Mouse (Mus musculus) forebrain, embryonic 14.5 days (tissue): ENCODE measurements around the gene Fbxo42. TPM values are rescaled to one million over a fixed set of nuclear protein-coding genes. Genes with fewer than 3 reads are reported as not detected.

Experiments
- ATAC-seq: fragments of 200-750 bp; cut with Nextera tagmentation; 2 replicates; pipeline ENCODE4 v1.8.0; 2017; ENCODE audit warnings: mild to moderate bottlenecking, moderate library complexity
- DNase-seq: peaks from one replicate; pipeline ENCODE4 v3.0.0-alpha.2; 2015; ENCODE audit warnings: low spot score
- H3K27ac ChIP-seq: fragments of 300-500 bp; sonication (generic); 2 replicates; pipeline ENCODE4 v1.5.1; 2014; ENCODE audit warnings: low read depth, mild to moderate bottlenecking, control low read depth, low read length, moderate library complexity
- H3K27me3 ChIP-seq: fragments of 300-500 bp; sonication (generic); replicated peaks from 2 replicates; pipeline ENCODE4 v1.6.1; 2014; ENCODE audit warnings: low read length, control low read depth, mixed read lengths; ENCODE audit not compliant: control insufficient read depth, insufficient read depth
- H3K36me3 ChIP-seq: fragments of 300-500 bp; sonication (generic); 2 replicates; pipeline ENCODE4 v1.6.1; 2014; ENCODE audit warnings: low read length, control low read depth; ENCODE audit not compliant: control insufficient read depth, insufficient read depth
- H3K4me1 ChIP-seq: fragments of 300-500 bp; sonication (generic); 2 replicates; pipeline ENCODE4 v1.6.1; 2014; ENCODE audit warnings: antibody characterized with exemption, low read length, control low read depth; ENCODE audit not compliant: control insufficient read depth, insufficient read depth
- H3K4me2 ChIP-seq: fragments of 300-500 bp; sonication (generic); 2 replicates; pipeline ENCODE4 v1.6.1; 2014; ENCODE audit warnings: mild to moderate bottlenecking, control low read depth, low read length
- H3K4me3 ChIP-seq: fragments of 300-500 bp; sonication (generic); 2 replicates; pipeline ENCODE4 v1.5.1; 2014; ENCODE audit warnings: low read depth, low read length, control low read depth
- H3K9ac ChIP-seq: fragments of 300-500 bp; sonication (generic); 2 replicates; pipeline ENCODE4 v1.6.1; 2014; ENCODE audit warnings: mild to moderate bottlenecking, low read length, control low read depth, moderate library complexity
- H3K9me3 ChIP-seq: fragments of 300-500 bp; sonication (generic); replicated peaks from 2 replicates; pipeline ENCODE4 v1.6.1; 2016; ENCODE audit warnings: low read length, control low read depth, mixed read lengths; ENCODE audit not compliant: control insufficient read depth
- WGBS: fragments of 180-500 bp; shearing (Covaris S2); extraction: QIAGEN DNeasy Blood & Tissue Kit; methylation state at CpG from one replicate; pipeline ENCODE4 v1.1.7; 2014; 5-methylcytosine and 5-hydroxymethylcytosine counted together
- polyA plus RNA-seq: library from polyadenylated mRNA; unstranded; fragments of >200 nt; fragmentation: Nextera tagmentation; extraction: Ambion mirVana; gene quantifications from 2 replicates; pipeline ENCODE4 v1.2.1, GENCODE M21; 2014

The Fbxo42 gene
- polyA plus RNA-seq, 1 experiment from 2014 or later: 22.3 TPM

DNA sequence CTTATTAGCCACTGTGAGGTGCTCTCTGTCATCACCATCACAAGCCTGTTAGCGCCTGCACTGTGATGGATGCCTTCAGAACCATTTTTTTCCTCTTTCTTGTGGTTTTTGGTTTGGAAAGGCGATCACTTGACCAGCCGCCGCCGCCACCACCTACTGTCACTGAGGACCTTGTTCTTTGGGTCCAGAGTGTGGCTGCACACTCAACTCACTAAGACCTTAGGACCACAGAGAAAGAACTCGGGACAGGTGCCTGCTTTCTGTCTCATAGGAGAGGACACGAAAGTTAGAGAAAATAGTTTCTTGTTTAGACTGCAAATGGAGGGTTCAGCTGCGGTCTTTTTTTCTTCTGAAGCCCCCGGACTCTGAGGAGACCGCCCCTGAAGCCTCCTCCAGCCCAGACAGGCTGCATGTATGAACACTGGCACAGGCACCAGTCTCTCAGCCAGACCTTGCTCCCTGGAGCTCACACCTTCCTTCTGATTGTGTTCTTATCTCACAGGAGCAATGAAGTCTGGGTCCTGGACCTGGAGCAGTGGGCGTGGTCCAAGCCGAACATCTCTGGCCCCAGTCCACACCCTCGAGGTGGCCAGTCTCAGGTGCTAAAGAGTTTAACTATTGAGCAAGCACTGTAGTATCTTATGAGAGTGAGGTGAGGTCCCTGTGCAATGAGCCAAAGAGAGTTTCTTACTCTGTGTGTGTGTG, 49.4 kb downstream of the Fbxo42 start:
- Histone ChIP-seq H3K9me3 (no peaks in the 10 kb centered on the region), H3K4me3 (no peak overlapping the region), H3K4me1 (no peaks in the 10 kb centered on the region), H3K4me2 (no peak overlapping the region), H3K36me3 (peaks cover 71% of the 10 kb centered on the region), H3K9ac (no peak overlapping the region), H3K27me3 (no peaks in the 10 kb centered on the region), H3K27ac (no peak overlapping the region)
- DNase-seq (no peak), ATAC-seq (no peak)
- WGBS: 97% methylated on average over 13 of the region's 13 CpGs

DNA sequence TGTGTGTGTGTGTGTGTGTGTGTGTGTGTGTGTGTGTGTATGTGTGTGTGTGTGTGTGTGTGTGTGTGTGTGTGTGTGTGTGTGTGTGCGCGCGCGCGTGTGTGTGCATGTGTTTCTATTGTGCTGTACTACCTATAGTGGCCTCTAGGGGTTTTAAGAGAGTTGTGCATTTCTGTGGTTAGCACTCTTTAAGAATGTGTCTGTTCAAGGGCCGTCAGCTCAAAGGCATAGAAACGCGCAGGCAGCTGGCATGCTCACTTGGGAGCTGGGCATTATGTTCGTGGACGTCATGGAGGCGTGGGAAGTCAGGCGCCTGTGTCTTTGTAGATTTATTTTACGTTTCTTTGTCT, 49.9 kb downstream of the Fbxo42 start:
- no peaks in the 10 kb centered on the region for H3K9me3 ChIP-seq
- no peak overlapping the region for H3K27ac ChIP-seq
- WGBS: 88% methylated on average over 13 of the region's 13 CpGs
- ATAC-seq (no peak), DNase-seq (no peak)
- no peaks in the 10 kb centered on the region for H3K27me3 ChIP-seq
- no peak overlapping the region for H3K4me3 ChIP-seq
- H3K4me1 ChIP-seq: no peaks in the 10 kb centered on the region
- no peak overlapping the region for H3K9ac ChIP-seq
- H3K4me2 ChIP-seq: no peak overlapping the region
- peaks cover 76% of the 10 kb centered on the region for H3K36me3 ChIP-seq

DNA sequence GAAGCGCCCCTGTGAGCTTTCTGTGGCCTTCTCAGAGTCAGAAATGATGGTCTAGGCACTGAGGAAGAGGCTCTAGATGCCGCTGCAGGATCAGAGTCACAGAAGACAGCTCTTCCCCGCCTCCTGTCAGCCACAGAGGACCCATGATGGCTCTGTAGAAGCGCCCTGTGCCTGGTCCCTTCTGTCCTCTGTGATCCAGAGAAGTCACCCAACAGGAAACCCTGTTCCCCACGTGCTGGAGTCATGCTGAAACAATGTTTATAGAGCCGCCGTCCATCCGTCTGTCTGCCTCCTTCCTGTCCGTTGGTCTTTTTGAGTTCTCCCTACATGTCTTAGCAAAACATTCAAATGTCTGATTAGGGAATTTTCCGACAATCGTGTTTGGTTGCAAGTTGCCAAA, 53.2 kb downstream of the Fbxo42 start:
- DNase-seq: no peak
- no peak overlapping the region for H3K9ac ChIP-seq
- H3K4me1 ChIP-seq: no peaks in the 10 kb centered on the region
- no peaks in the 10 kb centered on the region for H3K9me3 ChIP-seq
- 89% methylated on average over 11 of the region's 11 CpGs for WGBS
- H3K4me3 ChIP-seq: no peak overlapping the region
- H3K4me2 ChIP-seq: no peak overlapping the region
- ATAC-seq: no peak
- peaks cover 62% of the 10 kb centered on the region for H3K36me3 ChIP-seq
- no peaks in the 10 kb centered on the region for H3K27me3 ChIP-seq
- H3K27ac ChIP-seq: no peak overlapping the region

DNA sequence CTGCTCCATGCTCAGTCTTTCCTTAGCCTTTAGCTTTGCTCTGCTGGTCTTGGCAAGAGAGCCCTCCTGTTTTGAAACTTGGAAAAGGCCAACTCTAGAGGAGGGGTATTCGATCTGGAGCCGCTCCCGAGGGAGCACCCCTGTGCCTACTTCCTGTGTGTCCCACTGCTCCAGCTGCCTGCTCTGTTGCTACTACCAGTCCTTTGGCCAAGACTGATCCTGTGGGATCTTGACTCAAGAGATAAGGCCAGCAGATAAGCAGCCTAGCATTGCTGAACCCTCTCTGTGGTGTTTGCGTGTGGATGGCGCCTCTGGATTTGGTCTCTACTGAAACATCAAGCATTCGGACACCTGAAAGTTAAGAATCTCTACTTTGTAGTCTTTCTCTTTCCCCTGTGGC, 54.5 kb downstream of the Fbxo42 start:
- DNase-seq: no peak
- WGBS: 96% methylated on average over 6 of the region's 6 CpGs
- H3K4me3 ChIP-seq: no peak overlapping the region
- no peak for ATAC-seq
- no peaks in the 10 kb centered on the region for H3K4me1 ChIP-seq
- H3K4me2 ChIP-seq: no peak overlapping the region
- H3K9me3 ChIP-seq: no peaks in the 10 kb centered on the region
- no peaks in the 10 kb centered on the region for H3K27me3 ChIP-seq
- H3K36me3 ChIP-seq: peaks cover 50% of the 10 kb centered on the region
- no peak overlapping the region for H3K9ac ChIP-seq
- no peak overlapping the region for H3K27ac ChIP-seq

DNA sequence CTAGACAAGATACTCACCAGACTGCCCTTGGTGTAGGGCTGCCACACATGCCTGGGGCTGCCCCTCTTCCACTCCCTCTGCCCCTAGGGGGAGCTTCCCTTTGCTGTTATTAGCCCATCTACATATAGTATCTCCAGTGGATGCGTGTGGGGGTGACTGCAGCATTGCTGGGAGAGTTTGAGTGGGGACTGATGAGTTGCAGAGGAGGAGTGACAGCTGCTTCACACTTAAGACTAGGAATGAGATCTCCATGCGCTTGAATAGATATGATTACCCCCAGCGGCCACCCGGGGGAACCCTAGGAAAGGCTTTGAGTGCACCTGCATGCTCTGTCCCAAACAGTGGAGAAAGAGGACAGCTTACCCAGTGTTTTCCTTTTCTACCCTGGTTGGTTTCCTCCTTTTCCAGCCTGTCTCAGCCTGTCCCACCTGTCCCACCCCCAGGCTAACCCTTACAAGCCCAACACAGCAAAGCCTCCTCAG, 56.9 kb downstream of the Fbxo42 start:
- WGBS: 68% methylated on average over 4 of the region's 4 CpGs
- Histone ChIP-seq H3K27ac (no peak overlapping the region), H3K27me3 (no peaks in the 10 kb centered on the region), H3K36me3 (peaks cover 32% of the 10 kb centered on the region), H3K4me1 (no peaks in the 10 kb centered on the region), H3K9ac (no peak overlapping the region), H3K4me3 (no peak overlapping the region), H3K9me3 (no peaks in the 10 kb centered on the region), H3K4me2 (no peak overlapping the region)
- DNase-seq (no peak), ATAC-seq (no peak)

DNA sequence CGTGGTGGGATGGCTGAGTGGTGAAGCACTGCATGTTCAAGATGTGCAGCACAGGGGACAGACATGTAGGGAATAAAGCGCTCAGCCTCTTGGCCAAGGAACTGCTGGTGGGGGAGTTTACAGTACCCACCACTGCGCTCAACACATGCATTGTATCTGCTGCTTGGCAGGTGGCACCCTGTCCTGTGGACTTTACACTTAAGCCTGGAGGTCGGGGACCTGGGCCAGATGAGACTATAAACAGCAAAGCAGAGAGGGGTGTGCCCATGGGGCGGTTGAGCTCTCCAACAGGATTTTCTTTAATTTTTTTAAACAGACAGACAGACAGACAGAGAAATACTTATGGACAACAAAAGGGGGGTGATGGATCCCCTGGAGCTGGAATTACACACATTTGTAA, 59.4 kb downstream of the Fbxo42 start:
- Histone ChIP-seq H3K9me3 (no peaks in the 10 kb centered on the region), H3K27ac (no peak overlapping the region), H3K4me2 (no peak overlapping the region), H3K4me1 (no peaks in the 10 kb centered on the region), H3K36me3 (peaks cover 8% of the 10 kb centered on the region), H3K4me3 (no peak overlapping the region), H3K27me3 (no peaks in the 10 kb centered on the region), H3K9ac (no peak overlapping the region)
- DNase-seq: no peak
- no peak for ATAC-seq
- 91% methylated on average over 5 of the region's 5 CpGs for WGBS

DNA sequence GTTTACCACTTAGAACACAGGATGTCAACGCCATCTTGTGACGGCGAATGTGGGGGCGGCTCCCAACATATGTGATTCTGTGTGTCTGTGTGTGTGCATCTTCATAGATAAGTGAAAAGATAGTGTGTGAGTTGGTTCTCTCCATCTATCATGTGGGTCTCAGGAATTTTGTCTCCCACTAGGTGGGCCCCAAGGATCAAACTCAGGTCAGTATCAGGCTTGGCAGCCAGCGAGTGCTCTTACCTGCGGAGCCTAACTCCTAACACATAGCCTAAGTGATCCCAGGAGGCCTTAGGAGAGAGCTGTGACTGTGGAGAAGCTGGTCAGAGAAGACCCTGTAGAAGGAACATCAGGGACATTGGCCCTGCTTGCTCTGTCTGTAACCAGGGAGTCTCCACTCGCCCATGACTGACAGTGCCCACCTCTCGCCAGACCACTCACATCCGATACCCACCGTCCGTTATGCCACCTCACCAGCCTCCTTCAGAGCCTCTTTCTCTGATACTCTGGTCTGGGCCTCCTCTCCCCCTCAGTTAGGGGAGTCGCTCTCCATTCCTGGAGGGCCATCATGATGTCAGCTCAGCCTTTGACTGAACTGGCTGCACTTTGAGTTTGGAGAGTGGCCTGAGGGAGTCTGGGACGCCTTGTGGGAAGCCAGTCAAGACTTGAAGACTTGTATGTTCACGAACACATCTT, 63.0 kb downstream of the Fbxo42 start:
- ATAC-seq: 0 out of 2 replicates have a peak, but pooled peaks have one; percentile 26
- H3K27me3 ChIP-seq: no peaks in the 10 kb centered on the region
- no peaks in the 10 kb centered on the region for H3K9me3 ChIP-seq
- H3K4me2 ChIP-seq: peak overlapping the region; percentile 45
- WGBS: 79% methylated on average over 14 of the region's 14 CpGs
- no peak for DNase-seq
- H3K36me3 ChIP-seq: no peaks in the 10 kb centered on the region
- peak overlapping the region; percentile 40; the same call in 1 of the 2 replicates for H3K9ac ChIP-seq
- peak overlapping the region; percentile 22 for H3K4me3 ChIP-seq
- peaks cover 10% of the 10 kb centered on the region for H3K4me1 ChIP-seq
- H3K27ac ChIP-seq: no peak overlapping the region

DNA sequence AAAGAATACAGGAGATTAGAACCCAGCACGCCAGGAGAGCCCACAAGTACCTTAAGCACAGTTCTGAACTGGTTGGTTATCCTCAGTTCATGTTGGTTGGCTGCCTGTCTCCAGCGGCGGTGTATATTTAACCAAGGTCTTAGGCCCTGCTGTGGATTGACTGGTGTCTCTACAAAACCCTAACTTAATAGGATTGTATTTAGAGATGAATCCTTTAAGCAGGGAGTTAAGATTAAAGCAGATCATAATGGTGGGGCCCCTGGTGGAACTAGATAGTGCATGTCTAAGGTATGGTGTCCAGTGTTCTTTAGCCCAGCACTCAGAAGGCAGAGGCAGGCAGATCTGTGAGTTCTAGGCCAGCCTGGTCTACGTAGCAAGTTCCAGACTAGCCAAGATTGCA, 63.9 kb downstream of the Fbxo42 start:
- Histone ChIP-seq H3K9ac (no peak overlapping the region), H3K4me2 (no peak overlapping the region), H3K36me3 (no peaks in the 10 kb centered on the region), H3K9me3 (no peaks in the 10 kb centered on the region), H3K27me3 (no peaks in the 10 kb centered on the region), H3K27ac (no peak overlapping the region), H3K4me1 (peaks cover 10% of the 10 kb centered on the region), H3K4me3 (no peak overlapping the region)
- WGBS: 89% methylated on average over 4 of the region's 4 CpGs
- no peak for ATAC-seq
- no peak for DNase-seq

DNA sequence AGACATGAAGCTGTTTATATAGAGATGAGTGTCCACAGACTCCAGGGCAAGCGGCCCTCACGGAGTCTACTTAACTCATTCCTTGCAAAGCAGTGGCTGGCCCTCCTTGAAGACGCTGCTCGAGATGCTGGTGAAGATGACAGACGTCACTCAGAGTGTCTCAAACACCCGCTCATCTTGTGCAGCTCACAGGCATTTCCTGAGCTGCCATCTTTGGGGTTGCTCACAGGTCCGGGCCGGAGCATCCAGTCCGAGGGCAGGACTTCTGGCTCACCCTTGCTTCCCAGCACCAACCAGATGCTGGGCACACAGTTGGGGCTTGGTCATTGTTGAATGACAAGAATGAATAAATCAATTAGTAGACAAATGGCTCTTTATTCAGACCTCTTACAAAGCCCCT, 65.2 kb downstream of the Fbxo42 start:
- no peaks in the 10 kb centered on the region for H3K36me3 ChIP-seq
- H3K9me3 ChIP-seq: no peaks in the 10 kb centered on the region
- H3K4me2 ChIP-seq: no peak overlapping the region
- ATAC-seq: no peak
- no peak for DNase-seq
- H3K9ac ChIP-seq: no peak overlapping the region
- H3K4me3 ChIP-seq: no peak overlapping the region
- WGBS: 63% methylated on average over 9 of the region's 9 CpGs
- H3K4me1 ChIP-seq: peaks cover 10% of the 10 kb centered on the region
- no peak overlapping the region for H3K27ac ChIP-seq
- no peaks in the 10 kb centered on the region for H3K27me3 ChIP-seq
